Mouse (Mus musculus) kidney, postnatal 0 days (tissue): ENCODE data around the gene Frmd8. TPM values are rescaled to one million over a fixed set of nuclear protein-coding genes. Genes with fewer than 3 reads are reported as not detected.

ENCODE experiments used
- ATAC-seq: fragments of 200-750 bp; cut with Nextera tagmentation; replicated peaks from 2 replicates; pipeline ENCODE4 v1.8.0; 2017; ENCODE audit warnings: low read depth, moderate number of reproducible peaks, moderate TSS enrichment, moderate library complexity; ENCODE audit not compliant: low FRiP score
- DNase-seq: peaks from one replicate; pipeline ENCODE4 v3.0.0-alpha.2; 2016; ENCODE audit warnings: low spot score
- H3K27ac ChIP-seq: fragments of 300-500 bp; sonication (generic); 2 replicates; pipeline ENCODE4 v1.5.1; 2014; ENCODE audit warnings: mild to moderate bottlenecking
- H3K27me3 ChIP-seq: fragments of 300-500 bp; sonication (generic); 2 replicates; pipeline ENCODE4 v1.6.1; 2014; ENCODE audit warnings: low read length, mixed read lengths; ENCODE audit not compliant: insufficient read depth
- H3K36me3 ChIP-seq: fragments of 300-500 bp; sonication (generic); 2 replicates; pipeline ENCODE4 v1.6.1; 2014; ENCODE audit warnings: low read length, mixed read lengths; ENCODE audit not compliant: insufficient read depth
- H3K4me1 ChIP-seq: fragments of 300-500 bp; sonication (generic); replicated peaks from 2 replicates; pipeline ENCODE4 v1.6.1; 2014; ENCODE audit warnings: antibody characterized with exemption, low read length, mixed read lengths; ENCODE audit not compliant: insufficient read depth
- H3K4me2 ChIP-seq: fragments of 300-500 bp; sonication (generic); 2 replicates; pipeline ENCODE4 v1.6.1; 2014; ENCODE audit warnings: mild to moderate bottlenecking, low read length, moderate library complexity, mixed read lengths
- H3K4me3 ChIP-seq: fragments of 300-500 bp; sonication (generic); replicated peaks from 2 replicates; pipeline ENCODE4 v1.5.1; 2014; ENCODE audit warnings: low read depth, low read length
- H3K9ac ChIP-seq: fragments of 300-500 bp; sonication (generic); 2 replicates; pipeline ENCODE4 v1.6.1; 2014; ENCODE audit warnings: low read depth, low read length
- H3K9me3 ChIP-seq: fragments of 300-500 bp; sonication (generic); replicated peaks from 2 replicates; pipeline ENCODE4 v1.6.1; 2016; ENCODE audit warnings: low read length, inconsistent platforms, mixed read lengths
- CTCF ChIP-seq: IDR thresholded peaks from 2 replicates; pipeline ENCODE4 v1.5.1; 2016; ENCODE audit warnings: antibody characterized with exemption, low read depth, mild to moderate bottlenecking, moderate library complexity
- WGBS: fragments of 180-500 bp; shearing (Covaris S2); extraction: QIAGEN DNeasy Blood & Tissue Kit; methylation state at CpG from one replicate; pipeline ENCODE4 v1.1.7; 2014; 5-methylcytosine and 5-hydroxymethylcytosine counted together
- polyA plus RNA-seq: library from polyadenylated mRNA; unstranded; fragments of >200 nt; fragmentation: Nextera tagmentation; extraction: Ambion mirVana; gene quantifications from 2 replicates; pipeline ENCODE4 v1.2.1, GENCODE M21; 2015

The Frmd8 gene
- polyA plus RNA-seq, 1 experiment from 2014 or later, result 31.6 TPM

DNA sequence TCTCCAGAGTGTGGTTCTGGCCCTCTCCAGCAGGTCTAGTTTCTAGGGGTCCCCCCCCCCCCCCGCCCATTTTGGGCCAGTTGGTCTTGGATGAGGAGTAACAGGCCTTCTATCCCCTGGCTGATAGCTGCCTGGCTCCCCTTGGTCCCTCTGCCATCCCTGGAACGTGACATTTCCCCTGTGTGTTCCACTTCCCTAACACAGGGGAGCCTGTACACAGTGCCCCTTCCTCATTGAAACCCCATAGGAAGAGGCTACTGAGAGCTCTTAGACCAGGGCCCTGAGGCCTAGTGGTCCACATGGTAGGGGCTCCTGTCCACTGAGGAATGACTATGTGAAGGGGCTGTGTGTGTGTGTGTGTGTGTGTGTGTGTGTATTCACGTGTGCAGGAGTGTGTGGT lies 67.3 kb downstream of the Frmd8 start:
- WGBS, result 69% methylated on average over 3 of the region's 3 CpGs
- Histone ChIP-seq H3K27ac (peak overlapping the region; percentile 100), H3K4me3 (no peak overlapping the region), H3K9me3 (no peaks in the 10 kb centered on the region), H3K27me3 (no peaks in the 10 kb centered on the region), H3K4me1 (peaks cover 70% of the 10 kb centered on the region), H3K9ac (no peak overlapping the region), H3K36me3 (no peaks in the 10 kb centered on the region), H3K4me2 (no peak overlapping the region)
- DNase-seq (no peak), ATAC-seq (no peak)
- TF ChIP-seq CTCF, result no peak

GRCm38 (mm10) chr19:5806809-5807205 lies 68.3 kb downstream of the Frmd8 start:
- H3K9ac ChIP-seq, result no peak overlapping the region
- DNase-seq, result no peak

DNA sequence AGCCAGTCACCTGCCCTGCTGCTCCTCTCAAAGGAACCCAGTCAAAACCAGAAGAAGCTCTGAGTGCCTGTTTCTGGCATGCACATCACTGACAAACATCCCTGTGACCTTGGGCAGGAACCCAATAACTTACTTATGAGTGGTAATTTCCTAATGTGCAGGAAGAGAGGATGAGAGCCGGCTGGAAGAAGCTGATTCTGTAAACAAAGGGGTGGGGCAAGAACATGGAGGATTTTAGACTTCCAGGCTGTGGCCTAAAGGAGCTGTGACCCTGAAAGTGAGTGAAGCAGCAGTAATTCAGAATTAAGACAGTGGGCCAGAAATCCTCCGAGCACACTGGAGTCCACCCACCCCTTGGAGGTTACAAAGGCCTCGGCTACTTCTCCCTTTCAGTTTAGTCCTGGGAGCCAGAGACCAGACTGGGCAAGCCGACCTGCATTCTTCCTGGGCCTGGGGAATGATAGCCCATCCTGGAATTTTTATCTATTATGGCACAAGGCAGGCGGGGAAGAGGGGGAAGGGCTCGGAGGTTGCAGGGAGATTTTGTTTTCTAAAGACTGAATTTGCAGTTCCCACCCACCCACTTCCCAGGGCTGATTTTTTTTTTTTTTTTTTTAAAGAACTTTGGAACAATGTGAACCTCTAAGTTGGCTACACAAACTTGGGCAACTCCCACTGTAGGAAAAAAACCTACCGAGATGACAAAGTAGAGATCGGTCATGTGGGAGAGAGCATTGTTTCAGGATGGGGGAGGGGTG lies 68.8 kb downstream of the Frmd8 start:
- peak; percentile 93 for DNase-seq
- WGBS, result 5% methylated on average over 8 of the region's 8 CpGs
- H3K9ac ChIP-seq, result no peak overlapping the region; the same call in 1 of the 2 replicates

More at GRCm38 (mm10) chr19:5806809-5807205, 68.3 kb downstream of the Frmd8 start:
- H3K4me1 ChIP-seq, result peaks cover 61% of the 10 kb centered on the region
- no peaks in the 10 kb centered on the region for H3K9me3 ChIP-seq
- 31% methylated on average over 6 of the region's 6 CpGs for WGBS
- H3K36me3 ChIP-seq, result no peaks in the 10 kb centered on the region
- no peak for ATAC-seq
- no peaks in the 10 kb centered on the region for H3K27me3 ChIP-seq
- H3K27ac ChIP-seq, result peak overlapping the region; percentile 100
- TF ChIP-seq CTCF, result no peak
- no peak overlapping the region for H3K4me3 ChIP-seq
- no peak overlapping the region for H3K4me2 ChIP-seq

DNA sequence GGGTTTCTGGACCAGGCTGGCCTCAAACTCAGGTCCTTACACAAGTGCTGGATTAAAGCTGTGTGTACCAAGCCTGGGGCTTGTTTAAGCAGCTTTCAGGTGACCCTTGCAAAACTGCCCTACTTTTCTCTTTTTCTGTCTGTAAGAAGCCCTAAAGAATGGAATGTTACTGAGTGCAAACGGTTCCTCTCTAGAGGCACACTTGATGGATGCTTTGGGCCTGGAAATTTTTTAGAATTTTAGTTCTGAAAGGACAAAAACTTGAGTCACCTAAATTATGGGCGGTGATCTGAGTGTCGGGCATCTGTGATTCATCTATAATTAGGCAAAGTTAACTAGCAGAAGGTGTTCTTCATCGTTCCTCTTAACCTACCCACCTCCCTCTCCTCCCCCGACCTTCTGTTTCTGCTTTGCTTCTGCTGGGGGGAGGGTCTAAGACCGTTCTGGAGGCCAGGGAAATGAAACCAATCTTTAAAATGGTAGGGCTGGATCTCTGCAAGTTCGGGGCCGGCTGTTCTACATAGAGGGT lies 70.6 kb downstream of the Frmd8 start:
- no peaks in the 10 kb centered on the region for H3K27me3 ChIP-seq
- H3K4me1 ChIP-seq, result peaks cover 37% of the 10 kb centered on the region

More for the DNA sequence above, 68.8 kb downstream of the Frmd8 start:
- Histone ChIP-seq H3K36me3 (no peaks in the 10 kb centered on the region), H3K4me1 (peaks cover 55% of the 10 kb centered on the region), H3K9me3 (no peaks in the 10 kb centered on the region), H3K4me2 (peak overlapping the region; percentile 23), H3K4me3 (no peak overlapping the region), H3K27me3 (no peaks in the 10 kb centered on the region), H3K27ac (peak overlapping the region; percentile 100)
- no peak for TF ChIP-seq CTCF
- no peak for ATAC-seq

GRCm38 (mm10) chr19:5803881-5804279 lies 71.2 kb downstream of the Frmd8 start:
- Histone ChIP-seq H3K9me3 (no peaks in the 10 kb centered on the region), H3K4me1 (peaks cover 34% of the 10 kb centered on the region), H3K27me3 (no peaks in the 10 kb centered on the region), H3K36me3 (peaks cover 3% of the 10 kb centered on the region; the same call in 1 of the 2 replicates), H3K27ac (peak overlapping the region; percentile 100), H3K4me3 (peak overlapping the region; percentile 84; the same call in 1 of the 2 replicates), H3K4me2 (peak overlapping the region; percentile 91), H3K9ac (peak overlapping the region; percentile 43)
- no peak for TF ChIP-seq CTCF
- WGBS, result under 1% methylated on average over 16 of the region's 16 CpGs
- no peak for DNase-seq
- ATAC-seq, result no peak

More for the DNA sequence above, 70.6 kb downstream of the Frmd8 start:
- TF ChIP-seq CTCF, result no peak
- DNase-seq (peak; percentile 62), ATAC-seq (no peak)
- Histone ChIP-seq H3K9ac (peak overlapping the region; percentile 43), H3K4me2 (peak overlapping the region; percentile 91), H3K4me3 (no peak overlapping the region), H3K27ac (peak overlapping the region; percentile 100), H3K36me3 (no peaks in the 10 kb centered on the region), H3K9me3 (no peaks in the 10 kb centered on the region)
- 26% methylated on average over 8 of the region's 8 CpGs for WGBS

GRCm38 (mm10) chr19:5803041-5803880 lies 71.8 kb downstream of the Frmd8 start:
- no peak; the same call in 1 of the 2 replicates for TF ChIP-seq CTCF
- H3K9ac ChIP-seq, result peak overlapping the region; percentile 92
- H3K27me3 ChIP-seq, result no peaks in the 10 kb centered on the region
- no peaks in the 10 kb centered on the region for H3K9me3 ChIP-seq
- H3K4me3 ChIP-seq, result peak overlapping the region; percentile 84
- DNase-seq, result peak; percentile 98
- WGBS, result under 1% methylated on average over 67 of the region's 67 CpGs
- H3K27ac ChIP-seq, result peak overlapping the region; percentile 100
- peaks cover 8% of the 10 kb centered on the region; the same call in 1 of the 2 replicates for H3K36me3 ChIP-seq
- H3K4me2 ChIP-seq, result peak overlapping the region; percentile 91
- peak; percentile 93 for ATAC-seq
- peaks cover 28% of the 10 kb centered on the region for H3K4me1 ChIP-seq
